Mouse (Mus musculus) embryonic facial prominence, embryonic 12.5 days (tissue): ENCODE results near the gene Ropn1l. TPM values are rescaled to one million over a fixed set of nuclear protein-coding genes. Genes with fewer than 3 reads are reported as not detected.

ENCODE experiments used
- ATAC-seq: fragments of 200-750 bp; cut with Nextera tagmentation; 2 replicates; pipeline ENCODE4 v1.8.0; 2017; ENCODE audit not compliant: insufficient number of reproducible peaks, insufficient read depth, low FRiP score, low TSS enrichment
- H3K27ac ChIP-seq: fragments of 300-500 bp; sonication (generic); 2 replicates; pipeline ENCODE4 v1.5.1; 2016; ENCODE audit warnings: mild to moderate bottlenecking
- H3K27me3 ChIP-seq: fragments of 300-500 bp; sonication (generic); 2 replicates; pipeline ENCODE4 v1.6.1; 2016; ENCODE audit warnings: mild to moderate bottlenecking, moderate library complexity
- H3K36me3 ChIP-seq: fragments of 300-500 bp; sonication (generic); 2 replicates; pipeline ENCODE4 v1.6.1; 2016; ENCODE audit warnings: mild to moderate bottlenecking
- H3K4me1 ChIP-seq: fragments of 300-500 bp; sonication (generic); 2 replicates; pipeline ENCODE4 v1.6.1; 2016
- H3K4me2 ChIP-seq: fragments of 300-500 bp; sonication (generic); replicated peaks from 2 replicates; pipeline ENCODE4 v1.6.1; 2016; ENCODE audit warnings: mild to moderate bottlenecking, moderate library complexity
- H3K4me3 ChIP-seq: fragments of 300-500 bp; sonication (generic); 2 replicates; pipeline ENCODE4 v1.5.1; 2016; ENCODE audit warnings: mild to moderate bottlenecking
- H3K9ac ChIP-seq: fragments of 300-500 bp; sonication (generic); 2 replicates; pipeline ENCODE4 v1.6.1; 2016; ENCODE audit warnings: mild to moderate bottlenecking, moderate library complexity
- H3K9me3 ChIP-seq: fragments of 300-500 bp; sonication (generic); 2 replicates; pipeline ENCODE4 v1.6.1; 2016; ENCODE audit warnings: mild to moderate bottlenecking, moderate library complexity
- WGBS: fragments of 180-500 bp; shearing (Covaris S2); methylation state at CpG from one replicate; pipeline ENCODE4 v1.1.7; 2016; 5-methylcytosine and 5-hydroxymethylcytosine counted together
- polyA plus RNA-seq: library from polyadenylated mRNA; unstranded; fragments of >200 nt; fragmentation: Nextera tagmentation; extraction: Ambion mirVana; gene quantifications from 2 replicates; pipeline ENCODE4 v1.2.1, GENCODE M21; 2016

Ropn1l gene
- polyA plus RNA-seq: 1.6 and 1.7 TPM in 2 replicates

DNA sequence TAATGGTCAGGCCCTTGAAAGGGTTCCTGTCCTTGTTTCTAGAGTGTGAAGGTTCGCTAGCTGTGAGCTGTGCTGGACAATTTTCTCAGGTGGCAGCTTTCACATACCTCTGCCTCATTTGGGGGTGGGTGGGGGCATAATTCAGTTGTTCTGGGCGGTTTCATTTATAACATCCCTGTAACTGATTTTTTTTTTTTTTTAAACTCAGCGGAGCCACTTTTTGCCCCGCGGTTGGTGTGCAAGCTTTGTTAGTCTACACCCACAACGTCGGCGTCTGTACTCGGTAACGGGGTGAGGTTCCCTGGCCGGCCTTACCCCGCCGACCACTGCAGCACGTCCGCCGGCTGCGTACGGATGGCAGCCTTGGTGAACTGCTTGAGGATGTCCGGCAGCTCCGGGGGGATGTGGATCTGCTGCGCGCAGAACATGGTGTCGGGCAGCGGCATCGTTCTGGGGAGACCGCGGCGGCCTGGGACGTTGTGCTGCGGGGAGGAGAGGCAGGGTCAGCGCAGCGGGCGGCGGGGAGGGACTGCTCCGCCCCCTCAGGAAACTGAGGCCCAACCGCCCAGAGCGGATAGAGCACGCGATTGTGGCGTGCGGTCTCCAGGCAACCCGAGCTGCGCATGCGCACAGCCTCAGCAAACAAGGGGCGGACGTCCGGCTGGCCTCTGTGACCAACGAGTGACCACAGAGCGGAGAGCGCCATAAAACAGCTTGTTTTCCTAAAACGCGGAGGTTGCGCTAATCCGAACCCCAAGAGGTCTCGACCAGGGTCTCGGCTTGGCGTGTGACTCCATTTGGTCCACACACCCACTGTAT lies at the start of gene Ropn1l:
TSS of gene Ropn1l (minus strand) at position 640 of the 819 bp plus-strand sequence.
- WGBS: 1% methylated on average over 57 of the region's 57 CpGs
- H3K9me3 ChIP-seq: no peaks in the 10 kb centered on the region
- peak within 1 kb of the TSS; percentile 70 for H3K4me2 ChIP-seq
- peak; percentile 92 for ATAC-seq
- peaks cover 10% of the 10 kb centered on the region; the same call in 1 of the 2 replicates for H3K4me1 ChIP-seq
- H3K4me3 ChIP-seq: peak within 1 kb of the TSS; percentile 59
- peaks cover 6% of the 10 kb centered on the region for H3K36me3 ChIP-seq
- peak within 1 kb of the TSS; percentile 75; the same call in 1 of the 2 replicates for H3K27ac ChIP-seq
- H3K27me3 ChIP-seq: no peaks in the 10 kb centered on the region
- peak within 1 kb of the TSS; percentile 62 for H3K9ac ChIP-seq

DNA sequence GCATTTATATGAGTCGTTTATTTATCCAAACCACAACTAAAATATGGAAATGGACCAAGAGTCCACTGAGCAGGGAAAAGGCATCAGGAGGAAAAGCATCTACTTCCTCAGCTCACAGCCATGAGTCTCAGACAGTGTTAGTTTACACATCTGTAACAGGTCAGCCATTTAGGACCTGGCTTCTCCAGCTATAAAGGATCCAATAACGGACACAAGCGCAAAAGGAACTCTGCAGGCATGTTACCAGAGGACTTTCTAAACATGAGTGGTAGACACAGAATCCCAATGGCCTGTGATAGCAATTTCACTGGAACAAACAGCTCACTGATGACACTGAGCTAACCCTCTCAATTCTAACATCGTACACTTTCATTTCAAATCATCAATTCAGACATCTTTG lies 49.5 kb upstream of the Ropn1l start:
- H3K4me2 ChIP-seq: no peak overlapping the region
- H3K9me3 ChIP-seq: no peaks in the 10 kb centered on the region
- no peak overlapping the region for H3K4me3 ChIP-seq
- H3K4me1 ChIP-seq: no peaks in the 10 kb centered on the region
- no peaks in the 10 kb centered on the region for H3K27me3 ChIP-seq
- 78% methylated on average over 4 of the region's 4 CpGs for WGBS
- no peak overlapping the region for H3K27ac ChIP-seq
- no peak for ATAC-seq
- H3K36me3 ChIP-seq: peaks cover 21% of the 10 kb centered on the region
- H3K9ac ChIP-seq: no peak overlapping the region

DNA sequence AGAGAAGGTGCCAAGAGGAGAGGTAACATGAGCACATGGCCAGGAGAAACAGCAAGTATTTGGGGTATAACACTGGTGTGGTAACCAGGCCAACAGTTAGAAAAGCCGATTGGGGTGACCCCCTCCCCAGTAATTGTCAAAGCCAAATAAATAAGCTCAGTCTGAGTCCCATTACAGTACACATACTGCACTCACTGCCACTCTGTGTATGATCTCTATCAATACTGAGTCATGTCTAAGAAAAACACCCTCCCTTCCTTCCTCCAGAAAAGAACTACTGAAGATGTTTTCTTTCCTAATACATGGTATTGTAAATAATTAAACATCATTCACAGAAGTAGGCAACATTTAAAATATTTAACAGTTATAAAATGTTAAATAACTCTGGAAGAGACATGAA lies 48.8 kb upstream of the Ropn1l start:
- Histone ChIP-seq H3K4me1 (no peaks in the 10 kb centered on the region), H3K27ac (no peak overlapping the region), H3K4me2 (no peak overlapping the region), H3K36me3 (peaks cover 27% of the 10 kb centered on the region), H3K27me3 (no peaks in the 10 kb centered on the region), H3K9ac (no peak overlapping the region), H3K4me3 (no peak overlapping the region), H3K9me3 (no peaks in the 10 kb centered on the region)
- 85% methylated on average over 1 of the region's 1 CpGs for WGBS
- ATAC-seq: no peak

DNA sequence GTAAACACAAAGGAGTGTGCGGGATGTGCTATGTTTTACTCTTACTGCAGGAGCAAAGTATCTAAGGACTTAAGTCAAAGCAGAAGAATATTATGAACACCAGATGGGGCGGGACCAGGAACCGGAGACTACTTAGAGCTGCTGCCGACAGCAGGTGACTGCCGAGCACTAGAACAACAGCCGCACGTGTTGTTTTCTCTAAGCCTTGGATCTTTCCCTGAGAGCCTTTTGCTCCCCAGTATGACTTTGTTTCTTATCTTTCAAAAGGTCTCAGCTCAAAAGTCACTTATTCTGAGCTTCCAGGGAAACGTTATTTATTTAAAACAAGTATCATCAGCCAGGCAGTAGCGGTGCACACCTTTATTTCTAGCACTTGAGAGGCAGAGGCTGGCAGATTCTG lies 41.3 kb upstream of the Ropn1l start:
- no peak for ATAC-seq
- H3K27me3 ChIP-seq: no peaks in the 10 kb centered on the region
- no peak overlapping the region for H3K27ac ChIP-seq
- 84% methylated on average over 9 of the region's 9 CpGs for WGBS
- no peaks in the 10 kb centered on the region for H3K9me3 ChIP-seq
- H3K4me3 ChIP-seq: no peak overlapping the region
- no peak overlapping the region for H3K9ac ChIP-seq
- no peaks in the 10 kb centered on the region for H3K4me1 ChIP-seq
- H3K36me3 ChIP-seq: peaks cover 56% of the 10 kb centered on the region
- no peak overlapping the region for H3K4me2 ChIP-seq

DNA sequence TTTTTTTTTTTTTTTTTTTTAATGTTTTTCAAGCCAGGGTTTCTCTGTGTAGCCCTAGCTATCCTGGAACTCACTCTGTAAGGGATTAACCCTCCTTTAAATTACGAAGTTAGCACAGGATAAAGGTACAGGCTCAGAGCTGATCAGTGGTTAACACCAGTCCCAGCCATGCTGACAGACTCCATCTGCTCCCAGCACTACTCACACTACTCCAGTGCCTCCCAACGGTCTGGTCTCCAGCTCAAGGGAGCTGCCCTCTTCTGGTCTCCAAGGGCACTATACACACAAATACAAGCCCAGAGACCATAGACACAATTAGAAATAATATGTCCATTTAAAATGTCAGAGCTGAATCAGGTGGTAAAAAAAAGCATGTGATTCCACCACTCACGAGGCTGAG lies 40.8 kb upstream of the Ropn1l start:
- Histone ChIP-seq H3K9ac (no peak overlapping the region), H3K9me3 (no peaks in the 10 kb centered on the region), H3K27me3 (no peaks in the 10 kb centered on the region), H3K4me3 (no peak overlapping the region), H3K4me1 (no peaks in the 10 kb centered on the region), H3K4me2 (no peak overlapping the region), H3K36me3 (peaks cover 56% of the 10 kb centered on the region), H3K27ac (no peak overlapping the region)
- WGBS: 75% methylated on average over 3 of the region's 3 CpGs
- no peak for ATAC-seq

DNA sequence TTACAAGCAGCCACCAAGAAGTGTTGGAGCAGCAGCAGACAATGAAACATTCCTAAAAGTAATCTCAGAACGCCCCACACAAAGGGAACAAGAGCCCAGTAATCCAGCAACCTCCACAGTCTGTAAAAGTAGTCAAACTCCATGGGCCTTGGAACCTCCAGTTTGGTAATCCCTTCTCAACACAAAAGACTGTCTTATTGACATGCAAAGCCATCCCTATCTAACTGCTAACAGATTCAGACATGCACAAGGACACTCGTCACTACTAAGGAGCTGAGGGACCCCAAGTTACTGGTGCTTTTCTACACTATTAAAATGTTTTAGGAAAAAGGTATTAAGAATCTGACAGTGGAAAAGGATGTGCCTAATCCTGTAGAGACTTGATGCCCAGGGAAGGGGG lies 33.9 kb upstream of the Ropn1l start:
- no peak for ATAC-seq
- H3K9me3 ChIP-seq: no peaks in the 10 kb centered on the region
- H3K4me2 ChIP-seq: no peak overlapping the region
- H3K9ac ChIP-seq: no peak overlapping the region
- no peak overlapping the region for H3K4me3 ChIP-seq
- H3K27me3 ChIP-seq: no peaks in the 10 kb centered on the region
- WGBS: 71% methylated on average over 2 of the region's 2 CpGs
- peaks cover 32% of the 10 kb centered on the region for H3K36me3 ChIP-seq
- no peak overlapping the region for H3K27ac ChIP-seq
- H3K4me1 ChIP-seq: no peaks in the 10 kb centered on the region

DNA sequence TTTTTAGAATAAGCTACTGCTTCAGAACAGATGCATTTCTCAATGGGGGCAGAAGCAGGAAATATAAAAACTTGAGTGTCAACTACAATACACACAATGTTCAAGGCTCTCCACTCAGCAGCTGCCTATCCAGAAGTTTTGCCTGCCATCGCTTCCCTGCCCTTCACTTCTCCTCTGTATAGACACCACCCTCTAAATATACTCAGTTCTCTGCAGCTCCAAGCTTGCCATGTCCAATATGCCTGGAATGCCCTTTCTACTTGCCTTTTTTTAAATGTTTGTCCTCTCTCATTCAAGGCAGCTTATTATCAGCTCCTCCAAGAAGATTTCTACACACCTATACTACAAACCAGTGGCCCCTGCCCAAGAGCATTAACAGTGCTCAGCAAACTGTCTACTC lies 23.1 kb upstream of the Ropn1l start:
- no peak for ATAC-seq
- no peak overlapping the region for H3K4me3 ChIP-seq
- H3K4me2 ChIP-seq: no peak overlapping the region
- H3K27ac ChIP-seq: no peak overlapping the region
- H3K9me3 ChIP-seq: no peaks in the 10 kb centered on the region
- H3K36me3 ChIP-seq: peaks cover 64% of the 10 kb centered on the region
- no peak overlapping the region for H3K9ac ChIP-seq
- 100% methylated on average over 1 of the region's 1 CpGs for WGBS
- no peaks in the 10 kb centered on the region for H3K27me3 ChIP-seq
- no peaks in the 10 kb centered on the region for H3K4me1 ChIP-seq

DNA sequence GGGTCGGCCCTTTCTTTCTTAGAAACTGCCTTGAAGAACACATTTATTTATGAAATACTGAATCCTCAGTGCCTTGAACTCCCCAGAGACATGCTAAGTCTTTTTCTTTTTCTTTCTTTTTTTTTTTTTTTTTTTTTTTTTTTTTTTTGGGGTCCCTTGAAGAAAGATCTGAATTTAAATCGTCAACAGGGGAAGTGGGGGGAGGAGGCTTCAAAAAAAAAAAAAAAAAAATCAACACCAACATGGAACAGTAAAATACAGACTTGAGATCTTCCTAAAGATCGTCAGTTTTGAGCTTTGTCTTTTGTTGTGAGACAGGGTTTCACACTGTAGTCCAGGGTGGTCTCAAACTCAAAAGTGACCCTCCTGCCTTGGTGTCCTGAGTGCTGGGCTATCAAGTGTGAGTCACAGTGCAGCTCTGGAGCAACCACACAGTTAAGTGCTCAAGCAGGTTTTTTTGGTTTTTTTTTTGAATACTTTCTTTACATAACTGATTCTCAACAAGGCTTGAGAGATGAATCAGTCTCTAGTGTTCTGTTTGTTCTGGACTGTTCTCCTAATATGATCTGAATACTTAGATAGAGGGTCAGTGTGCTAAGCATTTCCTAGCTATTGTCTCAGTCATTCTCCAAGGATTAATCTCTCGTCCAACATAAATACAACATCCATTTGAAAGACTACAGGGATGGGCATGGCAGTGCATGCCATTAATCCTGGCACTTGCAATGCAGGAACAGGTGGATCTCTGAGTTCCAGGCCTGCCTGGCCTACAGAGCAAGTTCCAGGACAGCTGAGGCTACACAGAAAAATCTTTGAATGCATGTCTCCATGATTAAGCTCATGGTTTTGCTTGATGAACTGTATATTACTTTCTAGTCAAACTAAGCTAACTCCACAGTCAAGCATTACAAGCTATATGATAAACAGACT lies 19.4 kb upstream of the Ropn1l start:
- peaks cover 47% of the 10 kb centered on the region for H3K36me3 ChIP-seq
- no peaks in the 10 kb centered on the region for H3K4me1 ChIP-seq
- no peaks in the 10 kb centered on the region for H3K27me3 ChIP-seq
- no peak overlapping the region for H3K27ac ChIP-seq
- no peak overlapping the region for H3K9ac ChIP-seq
- H3K4me2 ChIP-seq: no peak overlapping the region
- ATAC-seq: no peak
- no peak overlapping the region for H3K4me3 ChIP-seq
- WGBS: 78% methylated on average over 4 of the region's 4 CpGs
- no peaks in the 10 kb centered on the region for H3K9me3 ChIP-seq

DNA sequence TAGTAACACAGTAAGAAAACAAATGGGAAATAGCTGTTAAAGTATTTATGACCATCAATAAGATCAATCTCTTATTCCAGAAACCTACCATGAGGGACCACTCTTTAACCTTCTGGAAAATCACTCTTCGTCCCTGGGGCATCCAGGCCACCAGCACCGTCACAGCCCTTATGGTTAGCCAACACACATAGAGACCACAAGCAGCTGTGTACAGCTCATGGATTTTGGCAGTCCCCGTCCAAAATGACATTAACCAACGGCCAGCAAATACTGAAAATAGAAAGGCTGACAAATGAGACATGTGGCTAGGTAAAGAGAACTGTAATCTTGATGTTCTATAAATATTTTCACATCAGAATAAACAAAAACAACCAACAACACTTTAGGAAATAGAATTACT lies 18.0 kb upstream of the Ropn1l start:
- Histone ChIP-seq H3K9ac (no peak overlapping the region), H3K27ac (no peak overlapping the region), H3K36me3 (peaks cover 51% of the 10 kb centered on the region), H3K9me3 (no peaks in the 10 kb centered on the region), H3K4me2 (no peak overlapping the region), H3K4me1 (no peaks in the 10 kb centered on the region), H3K27me3 (no peaks in the 10 kb centered on the region), H3K4me3 (no peak overlapping the region)
- ATAC-seq: no peak
- WGBS: 92% methylated on average over 4 of the region's 4 CpGs

DNA sequence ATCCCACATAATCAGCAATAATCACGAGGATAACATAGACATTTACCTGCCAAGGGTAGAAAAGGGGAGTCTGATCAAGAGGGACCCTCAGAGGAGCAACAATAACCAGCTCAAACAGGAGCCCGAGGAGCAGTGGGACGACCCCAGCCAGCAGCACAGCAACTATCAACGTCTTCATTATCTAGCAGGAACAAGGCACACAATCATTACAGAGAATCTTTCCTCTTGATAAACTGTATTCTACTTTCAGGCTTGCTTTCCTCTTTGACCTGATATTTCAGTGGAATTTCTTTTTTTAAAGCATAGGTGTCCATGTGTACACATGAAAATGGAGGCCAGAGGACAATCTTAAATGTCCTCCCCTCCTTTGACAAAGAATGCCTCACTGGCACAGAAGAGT lies 16.0 kb upstream of the Ropn1l start:
- no peaks in the 10 kb centered on the region for H3K4me1 ChIP-seq
- WGBS: 87% methylated on average over 4 of the region's 4 CpGs
- H3K4me3 ChIP-seq: no peak overlapping the region
- no peak overlapping the region for H3K4me2 ChIP-seq
- H3K9ac ChIP-seq: no peak overlapping the region
- no peaks in the 10 kb centered on the region for H3K9me3 ChIP-seq
- ATAC-seq: no peak
- H3K27ac ChIP-seq: no peak overlapping the region
- H3K36me3 ChIP-seq: peaks cover 57% of the 10 kb centered on the region
- no peaks in the 10 kb centered on the region for H3K27me3 ChIP-seq

DNA sequence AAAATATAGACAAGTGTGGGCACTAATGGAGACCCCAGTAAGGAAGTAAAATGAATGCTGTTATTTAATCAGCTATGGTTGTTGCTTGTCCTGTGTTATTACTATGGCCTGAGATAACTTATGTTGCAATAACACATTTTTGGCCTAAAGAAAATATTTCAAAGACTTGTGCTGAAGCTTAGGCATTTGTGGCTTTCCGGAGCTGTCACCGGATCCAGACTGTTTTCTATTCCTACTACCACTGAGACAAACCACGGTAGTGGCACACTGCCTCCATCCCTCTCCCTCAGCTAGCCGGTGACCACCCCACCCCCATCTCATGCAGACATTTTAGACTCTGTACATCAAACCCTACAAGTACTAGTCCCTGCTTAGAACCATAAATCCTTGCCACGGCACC lies 15.3 kb upstream of the Ropn1l start:
- H3K4me2 ChIP-seq: no peak overlapping the region
- H3K36me3 ChIP-seq: peaks cover 59% of the 10 kb centered on the region
- H3K9ac ChIP-seq: no peak overlapping the region
- H3K4me1 ChIP-seq: no peaks in the 10 kb centered on the region
- no peaks in the 10 kb centered on the region for H3K9me3 ChIP-seq
- no peaks in the 10 kb centered on the region for H3K27me3 ChIP-seq
- no peak overlapping the region for H3K4me3 ChIP-seq
- WGBS: 93% methylated on average over 5 of the region's 5 CpGs
- no peak overlapping the region for H3K27ac ChIP-seq
- ATAC-seq: no peak

DNA sequence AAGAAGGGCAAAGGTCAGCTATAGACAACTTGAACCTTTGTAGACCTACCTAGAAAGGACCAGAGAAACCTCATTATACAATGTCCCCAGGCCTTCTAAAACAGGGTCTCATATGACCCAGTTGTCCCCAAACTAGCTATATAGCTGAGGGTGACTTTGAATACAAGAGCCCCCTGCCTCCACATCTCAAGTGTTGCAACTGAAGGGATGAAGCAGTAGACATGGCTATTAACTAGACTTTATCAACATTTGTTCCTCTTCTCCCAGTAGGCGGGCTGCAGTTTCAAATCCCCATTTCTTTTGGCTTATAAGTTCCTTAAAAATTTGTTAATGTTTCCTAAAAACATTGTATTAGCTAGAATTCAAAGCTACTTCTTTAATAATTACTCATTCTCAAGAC lies 13.2 kb upstream of the Ropn1l start:
- Histone ChIP-seq H3K9me3 (no peaks in the 10 kb centered on the region), H3K27ac (no peak overlapping the region), H3K4me2 (no peak overlapping the region), H3K36me3 (peaks cover 71% of the 10 kb centered on the region), H3K27me3 (no peaks in the 10 kb centered on the region), H3K4me3 (no peak overlapping the region), H3K9ac (no peak overlapping the region), H3K4me1 (no peaks in the 10 kb centered on the region)
- ATAC-seq: no peak
- WGBS: 95% methylated on average over 1 of the region's 1 CpGs
